Comparison of ENCODE assay signal across 23 mouse cellular contexts in the genomic region with DNA sequence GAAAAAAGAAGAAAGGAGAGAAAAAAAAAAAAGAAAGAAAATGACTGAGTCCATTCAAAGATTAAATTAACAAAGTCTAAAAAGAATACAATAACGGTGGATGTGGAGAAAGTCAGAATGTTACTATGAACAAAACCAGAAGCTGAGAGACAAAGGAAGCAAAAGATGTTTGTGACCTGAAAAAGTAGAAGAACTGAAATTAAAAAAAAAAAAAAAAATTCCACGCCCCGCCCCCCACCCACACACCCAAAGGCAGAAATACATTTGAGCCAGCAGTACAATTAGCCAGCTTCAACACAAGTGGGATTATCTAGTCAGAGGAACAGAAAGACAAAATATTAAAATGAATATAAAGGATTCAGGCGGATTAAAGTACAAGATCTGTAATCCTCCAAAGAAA.
DNase-seq lines count a peak whose midpoint lies in the region; ATAC-seq and TF ChIP-seq lines count a peak whose summit lies in the region.
"Had no signal": no experiment of that assay in that cellular context is flagged by ENCODE, and none has a peak within 500 bp of the region (broad histone marks: within the 10 kb centered on the region; RNA-seq: fewer than 3 reads in every experiment).

No protein-coding gene starts in this region.

- intact Hi-C loops in left cerebral cortex, postnatal 10 days (cut with DNase I): no loop called here

- DNase-seq in CH12.LX (ENCODE audit: extremely low read depth) (no peak), ES-E14 (ENCODE audit: low read depth, low spot score) (no peak), MEL (ENCODE audit: low read depth, low spot score) (no peak)
- DNase-seq in spleen, postnatal 4 days (ENCODE audit: low spot score in 2 of 2): no peak
- no peak for DNase-seq in left cerebral cortex, postnatal 10 days (ENCODE audit: extremely low spot score in 1 of 2, low spot score in 2 of 2)
- DNase-seq: adrenal gland, adult 2 months; adrenal gland, adult 8-10 months; adrenal gland, postnatal 10 days; adrenal gland, postnatal 14 days; adrenal gland, postnatal 25 days; adrenal gland, postnatal 36 days; B cell, adult 2 months; cerebellum, adult 11 months; cerebellum, adult 11-12 months; cerebellum, adult 18-20 months; cerebellum, adult 2 months; cerebellum, adult 8-10 months; cerebellum, adult 9-10 months had no signal

- H3K9ac ChIP-seq in CH12.LX (ENCODE audit: insufficient read depth, low read depth) (no peak overlapping the region), ES-E14 (ENCODE audit: insufficient read depth, low read depth, low read length, poor library complexity, severe bottlenecking) (no peak overlapping the region), MEL (ENCODE audit: control insufficient read depth, low read depth, low read length, poor library complexity, severe bottlenecking) (no peak overlapping the region)
- H3K9ac ChIP-seq in neural tube, embryonic 15.5 days (replicated peaks): no peak overlapping the region

- no peaks in the 10 kb centered on the region for H3K79me2 ChIP-seq in CH12.LX (replicated peaks; ENCODE audit: control insufficient read depth, extremely low read depth, insufficient read depth, poor library complexity, severe bottlenecking)
- no peaks in the 10 kb centered on the region for H3K79me2 ChIP-seq in MEL (ENCODE audit: control insufficient read depth, insufficient read depth, low read length, poor library complexity)

- H3K9me3 ChIP-seq in CH12.LX (replicated peaks; ENCODE audit: low read length): no peaks in the 10 kb centered on the region
- H3K9me3 ChIP-seq in ES-E14 (ENCODE audit: control insufficient read depth, insufficient read depth, low read depth, low read length): no peaks in the 10 kb centered on the region
- H3K9me3 ChIP-seq in MEL (replicated peaks; ENCODE audit: insufficient read depth, low read length): no peaks in the 10 kb centered on the region
- no peaks in the 10 kb centered on the region for H3K9me3 ChIP-seq in neural tube, embryonic 15.5 days (replicated peaks)

- dilution Hi-C loops in CH12.LX (cut with MboI; ENCODE audit: extremely low pct_ligation_motif_present, extremely low pct_unique_long_range_greater_than_20kb, low sequenced_read_pairs): no loop called here

- TF ChIP-seq RAD21 in CH12.LX (IDR thresholded peaks at IDR 0.05; ENCODE audit: low read depth, low read length): no peak
- no peak for TF ChIP-seq RAD21 in MEL (IDR thresholded peaks at IDR 0.05; ENCODE audit: low read depth, low read length)

- no peak overlapping the region for H3K4me2 ChIP-seq in CH12.LX (ENCODE audit: insufficient read depth, low read depth, poor library complexity, severe bottlenecking)
- H3K4me2 ChIP-seq in neural tube, embryonic 15.5 days: no peak overlapping the region

- no peak for ATAC-seq in neural tube, embryonic 15.5 days (ENCODE audit: low FRiP score)
- ATAC-seq: activated CD4-positive, CD25-positive, alpha-beta regulatory T cell, adult 4 months; CD4-positive, CD25-positive, alpha-beta regulatory T cell, adult 4 months; Patski had no signal

- no peak overlapping the region for H3K27ac ChIP-seq in CH12.LX (ENCODE audit: insufficient read depth, low read depth)
- H3K27ac ChIP-seq in ES-E14 (ENCODE audit: insufficient read depth, low read depth, low read length, poor library complexity, severe bottlenecking): no peak overlapping the region
- H3K27ac ChIP-seq in MEL (ENCODE audit: control insufficient read depth, low read depth, low read length): no peak overlapping the region
- H3K27ac ChIP-seq in neural tube, embryonic 15.5 days (replicated peaks): no peak overlapping the region

- 93% methylated on average over 4 of the region's 4 CpGs for WGBS in neural tube, embryonic 15.5 days

- H3K4me1 ChIP-seq in CH12.LX (ENCODE audit: control insufficient read depth in 1 of 2, insufficient read depth in 2 of 2) (peaks cover 0 to 5% of the 10 kb centered on the region in 2 experiments; a peak in 2 of 4 replicates), ES-E14 (ENCODE audit: control insufficient read depth in 2 of 2, insufficient read depth in 2 of 2, low read length in 2 of 2, poor library complexity in 1 of 2) (no peaks in the 10 kb centered on the region; a peak in 1 of 4 replicates), MEL (ENCODE audit: control insufficient read depth in 1 of 2, insufficient read depth in 2 of 2, low read length in 2 of 2) (peaks cover 0 to 9% of the 10 kb centered on the region in 2 experiments; a peak in 2 of 4 replicates)
- H3K4me1 ChIP-seq in neural tube, embryonic 15.5 days: no peaks in the 10 kb centered on the region

- TF ChIP-seq POLR2A in CH12.LX (IDR thresholded peaks at IDR 0.05; ENCODE audit: low read depth, low read length) (no peak), MEL (IDR thresholded peaks at IDR 0.05; ENCODE audit: control insufficient read depth in 1 of 2, insufficient read depth in 1 of 2, low read depth in 1 of 2, low read length in 2 of 2, poor library complexity in 1 of 2) (no peak)

- H3K36me3 ChIP-seq in CH12.LX (replicated peaks in 1 of 2; ENCODE audit: control insufficient read depth in 1 of 2, insufficient read depth in 1 of 2, low read length in 1 of 2) (no peaks in the 10 kb centered on the region), ES-E14 (ENCODE audit: control insufficient read depth, insufficient read depth, low read length, poor library complexity, severe bottlenecking) (no peaks in the 10 kb centered on the region), MEL (ENCODE audit: control insufficient read depth in 1 of 2, insufficient read depth in 2 of 2, low read length in 2 of 2) (peaks cover 0 to 6% of the 10 kb centered on the region in 2 experiments; a peak in 2 of 4 replicates)
- no peaks in the 10 kb centered on the region for H3K36me3 ChIP-seq in neural tube, embryonic 15.5 days
- H3K36me3 ChIP-seq: G1E had no signal

- in situ Hi-C loops in CH12.LX (cut with MboI; ENCODE audit: low pct_ligation_motif_present, low pct_unique_long_range_greater_than_20kb, low sequenced_read_pairs) (no loop called here), ES-E14 (cut with MboI; ENCODE audit: low sequenced_read_pairs in 2 of 2, unreplicated experiment in 2 of 2) (no loop called here)

- no peak overlapping the region for H3K4me3 ChIP-seq in CH12.LX (replicated peaks in 1 of 3; ENCODE audit: low read depth in 2 of 3, low read length in 2 of 3, poor library complexity in 1 of 3)
- H3K4me3 ChIP-seq in ES-E14 (ENCODE audit: insufficient read depth in 1 of 2, low read depth in 1 of 2, low read length in 2 of 2, poor library complexity in 1 of 2, severe bottlenecking in 1 of 2): no peak overlapping the region
- H3K4me3 ChIP-seq in MEL (ENCODE audit: control insufficient read depth in 1 of 2, insufficient read depth in 1 of 2, low read depth in 2 of 2, low read length in 2 of 2): no peak overlapping the region
- H3K4me3 ChIP-seq in neural tube, embryonic 15.5 days (replicated peaks): no peak overlapping the region

- TF ChIP-seq CTCF in CH12.LX (conservative IDR thresholded peaks at IDR 0.05 in 1 of 2, IDR thresholded peaks at IDR 0.05 in 1 of 2; ENCODE audit: low read depth in 2 of 2, low read length in 2 of 2): no peak
- TF ChIP-seq CTCF in MEL (IDR thresholded peaks at IDR 0.05 in 2 of 3, conservative IDR thresholded peaks at IDR 0.05 in 1 of 3; ENCODE audit: control insufficient read depth in 1 of 3, insufficient read depth in 1 of 3, low read depth in 2 of 3, low read length in 3 of 3, poor library complexity in 1 of 3, severe bottlenecking in 1 of 3): no peak

- H3K27me3 ChIP-seq in CH12.LX (replicated peaks) (no peaks in the 10 kb centered on the region), MEL (ENCODE audit: control insufficient read depth in 1 of 2, insufficient read depth in 2 of 2, low read length in 2 of 2) (no peaks in the 10 kb centered on the region)
- H3K27me3 ChIP-seq in neural tube, embryonic 15.5 days (replicated peaks): no peaks in the 10 kb centered on the region

- TF ChIP-seq EP300 in CH12.LX (IDR thresholded peaks at IDR 0.05; ENCODE audit: low read length) (no peak), MEL (IDR thresholded peaks at IDR 0.05; ENCODE audit: low read depth in 1 of 2, low read length in 2 of 2) (no peak)

TF ChIP-seq in CH12.LX, 34 proteins besides CTCF, POLR2A, EP300 and RAD21:
- TF ChIP-seq TBP (conservative IDR thresholded peaks at IDR 0.05; ENCODE audit: low read depth, low read length): no peak
- no peak for TF ChIP-seq USF1 (IDR thresholded peaks at IDR 0.05; ENCODE audit: low read depth, low read length)
- peak; percentile 63 for TF ChIP-seq ZNF384 (IDR thresholded peaks at IDR 0.05; ENCODE audit: low read depth, low read length)

TF ChIP-seq in ES-E14, 5 proteins besides CTCF, POLR2A, EP300 and RAD21:
- TF ChIP-seq ZNF384 (IDR thresholded peaks at IDR 0.05; ENCODE audit: low read depth, low read length): peak; percentile 16; the same call in 1 of the 2 replicates
- TF ChIP-seq ZC3H11A (IDR thresholded peaks at IDR 0.05; ENCODE audit: borderline replicate concordance, low read depth, low read length): no peak

TF ChIP-seq in MEL, 35 proteins besides CTCF, POLR2A, EP300 and RAD21:
- TF ChIP-seq ZNF384 (IDR thresholded peaks at IDR 0.05; ENCODE audit: low read depth, low read length) (peak; percentile 69), ZMIZ1 (IDR thresholded peaks at IDR 0.05; ENCODE audit: low read depth, low read length) (no peak)
